In the genomic region with DNA sequence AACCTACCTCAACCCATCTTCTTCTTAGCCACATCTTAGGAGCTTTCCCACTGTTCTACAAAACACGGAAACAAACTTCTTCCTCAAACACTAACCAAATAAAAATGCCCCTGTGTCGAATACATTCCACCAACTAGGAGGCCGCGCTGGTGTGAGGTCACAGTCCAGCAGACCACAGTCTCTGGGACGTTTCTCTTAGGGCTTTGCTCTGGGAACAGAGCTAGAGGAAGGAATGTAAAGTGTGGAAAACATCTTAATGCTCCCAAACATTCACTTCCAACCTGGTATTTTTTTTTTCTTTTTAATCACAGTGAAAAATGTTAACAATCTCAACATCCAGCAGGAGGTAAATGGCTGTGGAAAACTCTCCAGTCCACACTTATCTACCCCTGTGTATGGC, we compare ENCODE assay signal across 20 mouse cellular contexts. TPM values are rescaled to one million over a fixed set of nuclear protein-coding genes. Genes with fewer than 3 reads are reported as not detected.
DNase-seq lines count a peak whose midpoint lies in the region; ATAC-seq and TF ChIP-seq lines count a peak whose summit lies in the region.
"Had no signal": no experiment of that assay in that cellular context is flagged by ENCODE, and none has a peak within 500 bp of the region (broad histone marks: within the 10 kb centered on the region; RNA-seq: fewer than 3 reads in every experiment).

No protein-coding gene starts in this region.

- no peak overlapping the region for H3K9ac ChIP-seq in heart, postnatal 0 days (replicated peaks; ENCODE audit: low read depth, low read length)
- no peak overlapping the region for H3K9ac ChIP-seq in heart, embryonic 11.5 days (ENCODE audit: low read depth, low read length)
- no peak overlapping the region for H3K9ac ChIP-seq in lung, embryonic 15.5 days
- H3K9ac ChIP-seq in intestine, embryonic 16.5 days (ENCODE audit: low read depth, low read length) = no peak overlapping the region
- no peak overlapping the region for H3K9ac ChIP-seq in stomach, embryonic 15.5 days
- H3K9ac ChIP-seq in hindbrain, postnatal 0 days (replicated peaks; ENCODE audit: low read length) = no peak overlapping the region
- H3K9ac ChIP-seq: liver, embryonic 13.5 days; neural tube, embryonic 13.5 days had no signal

- no peak overlapping the region for H3K4me3 ChIP-seq in heart, postnatal 0 days (ENCODE audit: low read depth, low read length)
- no peak overlapping the region for H3K4me3 ChIP-seq in heart, embryonic 11.5 days (ENCODE audit: low read depth, low read length)
- H3K4me3 ChIP-seq in lung, embryonic 15.5 days = no peak overlapping the region
- H3K4me3 ChIP-seq in intestine, embryonic 16.5 days (ENCODE audit: low read length) = no peak overlapping the region
- H3K4me3 ChIP-seq in stomach, embryonic 15.5 days (replicated peaks) = no peak overlapping the region
- no peak overlapping the region for H3K4me3 ChIP-seq in cerebellum, adult 2 months (replicated peaks; ENCODE audit: insufficient read depth, low read depth, low read length)
- no peak overlapping the region for H3K4me3 ChIP-seq in hindbrain, postnatal 0 days (ENCODE audit: low read length)
- H3K4me3 ChIP-seq: erythroblast, embryonic 14.5 days; hindbrain, embryonic 10.5 days; liver, embryonic 13.5 days; neural tube, embryonic 13.5 days had no signal

- TF ChIP-seq EP300 in heart, postnatal 0 days (IDR thresholded peaks at IDR 0.05; ENCODE audit: low read depth) = no peak

- DNase-seq in heart, postnatal 0 days (ENCODE audit: low spot score) = no peak
- no peak for DNase-seq in lung, postnatal 25 days (ENCODE audit: low spot score)
- no peak for DNase-seq in cerebellum, adult 2 months
- no peak for DNase-seq in hindbrain, postnatal 0 days (ENCODE audit: low spot score)
- DNase-seq: layer of hippocampus, postnatal 36 days; liver, embryonic 13.5 days; right cerebral cortex, postnatal 14 days had no signal

- no peaks in the 10 kb centered on the region for H3K36me3 ChIP-seq in heart, postnatal 0 days (replicated peaks; ENCODE audit: control insufficient read depth, insufficient read depth, low read length)
- no peaks in the 10 kb centered on the region for H3K36me3 ChIP-seq in heart, embryonic 11.5 days (ENCODE audit: control insufficient read depth, insufficient read depth, low read length)
- no peaks in the 10 kb centered on the region for H3K36me3 ChIP-seq in lung, embryonic 15.5 days
- no peaks in the 10 kb centered on the region for H3K36me3 ChIP-seq in intestine, embryonic 16.5 days (ENCODE audit: control insufficient read depth, insufficient read depth, low read length)
- no peaks in the 10 kb centered on the region for H3K36me3 ChIP-seq in stomach, embryonic 15.5 days
- H3K36me3 ChIP-seq in hindbrain, postnatal 0 days (ENCODE audit: insufficient read depth, low read length) = no peaks in the 10 kb centered on the region
- H3K36me3 ChIP-seq: hindbrain, embryonic 10.5 days; liver, embryonic 13.5 days; neural tube, embryonic 13.5 days had no signal

- no peaks in the 10 kb centered on the region for H3K9me3 ChIP-seq in heart, postnatal 0 days (replicated peaks; ENCODE audit: control insufficient read depth, low read length)
- H3K9me3 ChIP-seq in heart, embryonic 11.5 days (replicated peaks; ENCODE audit: control insufficient read depth, low read length) = no peaks in the 10 kb centered on the region
- no peaks in the 10 kb centered on the region for H3K9me3 ChIP-seq in lung, embryonic 15.5 days
- H3K9me3 ChIP-seq in intestine, embryonic 16.5 days (ENCODE audit: control insufficient read depth, low read length) = no peaks in the 10 kb centered on the region
- H3K9me3 ChIP-seq in stomach, embryonic 15.5 days = no peaks in the 10 kb centered on the region
- no peaks in the 10 kb centered on the region for H3K9me3 ChIP-seq in hindbrain, postnatal 0 days (ENCODE audit: low read length)
- H3K9me3 ChIP-seq: hindbrain, embryonic 10.5 days; liver, embryonic 13.5 days; neural tube, embryonic 13.5 days had no signal

- H3K4me2 ChIP-seq in heart, postnatal 0 days (ENCODE audit: low read depth, low read length) = no peak overlapping the region
- H3K4me2 ChIP-seq in heart, embryonic 11.5 days = no peak overlapping the region
- H3K4me2 ChIP-seq in lung, embryonic 15.5 days = no peak overlapping the region
- H3K4me2 ChIP-seq in intestine, embryonic 16.5 days (ENCODE audit: low read depth, low read length) = no peak overlapping the region
- H3K4me2 ChIP-seq in stomach, embryonic 15.5 days = no peak overlapping the region
- no peak overlapping the region for H3K4me2 ChIP-seq in hindbrain, postnatal 0 days (ENCODE audit: low read depth, low read length)
- H3K4me2 ChIP-seq: liver, embryonic 13.5 days; midbrain, embryonic 11.5 days; neural tube, embryonic 13.5 days had no signal

- H3K4me1 ChIP-seq in heart, postnatal 0 days (ENCODE audit: control insufficient read depth, insufficient read depth) = peaks cover 41% of the 10 kb centered on the region
- H3K4me1 ChIP-seq in heart, embryonic 11.5 days (ENCODE audit: control insufficient read depth, insufficient read depth, low read length) = 0 out of 2 replicates have a peak, but pooled peaks cover 6% of the 10 kb centered on the region
- H3K4me1 ChIP-seq in lung, embryonic 15.5 days = peaks cover 36% of the 10 kb centered on the region
- H3K4me1 ChIP-seq in intestine, embryonic 16.5 days (ENCODE audit: control insufficient read depth, insufficient read depth, low read length) = peaks cover 40% of the 10 kb centered on the region
- peaks cover 21% of the 10 kb centered on the region; the same call in 1 of the 2 replicates for H3K4me1 ChIP-seq in stomach, embryonic 15.5 days
- H3K4me1 ChIP-seq in cerebellum, adult 2 months (ENCODE audit: control insufficient read depth, insufficient read depth, low read length) = peaks cover 27% of the 10 kb centered on the region
- no peaks in the 10 kb centered on the region for H3K4me1 ChIP-seq in hindbrain, postnatal 0 days (ENCODE audit: insufficient read depth, low read length)
- H3K4me1 ChIP-seq: hindbrain, embryonic 10.5 days; liver, embryonic 13.5 days; neural tube, embryonic 13.5 days had no signal

- H3K27me3 ChIP-seq in heart, postnatal 0 days (ENCODE audit: control insufficient read depth, insufficient read depth, low read length) = no peaks in the 10 kb centered on the region
- H3K27me3 ChIP-seq in heart, embryonic 11.5 days (ENCODE audit: control insufficient read depth, insufficient read depth, low read length) = no peaks in the 10 kb centered on the region
- no peaks in the 10 kb centered on the region for H3K27me3 ChIP-seq in lung, embryonic 15.5 days
- H3K27me3 ChIP-seq in intestine, embryonic 16.5 days (replicated peaks; ENCODE audit: control insufficient read depth, insufficient read depth, low read length) = no peaks in the 10 kb centered on the region
- no peaks in the 10 kb centered on the region for H3K27me3 ChIP-seq in stomach, embryonic 15.5 days (replicated peaks)
- H3K27me3 ChIP-seq in cerebellum, adult 2 months (ENCODE audit: control insufficient read depth, insufficient read depth, low read length) = no peaks in the 10 kb centered on the region
- H3K27me3 ChIP-seq in hindbrain, postnatal 0 days (ENCODE audit: insufficient read depth, low read length) = no peaks in the 10 kb centered on the region
- H3K27me3 ChIP-seq: liver, embryonic 13.5 days; neural tube, embryonic 13.5 days had no signal

- TF ChIP-seq CTCF in heart, postnatal 0 days (IDR thresholded peaks at IDR 0.05; ENCODE audit: low read depth) = no peak
- no peak for TF ChIP-seq CTCF in cerebellum, adult 2 months (IDR thresholded peaks at IDR 0.05; ENCODE audit: borderline replicate concordance, insufficient read depth, low read depth, low read length)
- TF ChIP-seq CTCF in hindbrain, postnatal 0 days (IDR thresholded peaks at IDR 0.05; ENCODE audit: low read depth) = no peak

- no peak for ATAC-seq in heart, postnatal 0 days (ENCODE audit: insufficient read depth, low read depth)
- no peak for ATAC-seq in heart, embryonic 11.5 days (replicated peaks; ENCODE audit: insufficient number of reproducible peaks, low FRiP score, low TSS enrichment)
- ATAC-seq in lung, embryonic 15.5 days (ENCODE audit: borderline replicate concordance, extremely low read depth, low FRiP score, low TSS enrichment) = no peak
- no peak for ATAC-seq in intestine, embryonic 16.5 days
- ATAC-seq in stomach, embryonic 15.5 days (ENCODE audit: insufficient read depth, low FRiP score, low read depth) = no peak
- no peak for ATAC-seq in hindbrain, postnatal 0 days
- ATAC-seq: forebrain, embryonic 14.5 days had no signal

- H3K27ac ChIP-seq in heart, postnatal 0 days (ENCODE audit: low read depth) = peak overlapping the region; percentile 56; the same call in 1 of the 2 replicates
- no peak overlapping the region for H3K27ac ChIP-seq in heart, embryonic 11.5 days (ENCODE audit: low read depth, low read length)
- peak overlapping the region; percentile 65; the same call in 1 of the 2 replicates for H3K27ac ChIP-seq in lung, embryonic 15.5 days
- peak overlapping the region; percentile 75 for H3K27ac ChIP-seq in intestine, embryonic 16.5 days (ENCODE audit: low read length)
- H3K27ac ChIP-seq in stomach, embryonic 15.5 days = peak overlapping the region; percentile 68
- no peak overlapping the region for H3K27ac ChIP-seq in cerebellum, adult 2 months (ENCODE audit: insufficient read depth, low read length)
- no peak overlapping the region for H3K27ac ChIP-seq in hindbrain, postnatal 0 days
- H3K27ac ChIP-seq: hindbrain, embryonic 10.5 days; liver, embryonic 13.5 days; macrophage; neural tube, embryonic 13.5 days had no signal

- 63% methylated on average over 5 of the region's 5 CpGs for WGBS in heart, postnatal 0 days
- 70% methylated on average over 5 of the region's 5 CpGs for WGBS in heart, embryonic 11.5 days (ENCODE audit: insufficient replicate concordance)
- 67% methylated on average over 5 of the region's 5 CpGs for WGBS in lung, embryonic 15.5 days
- 69% methylated on average over 5 of the region's 5 CpGs for WGBS in intestine, embryonic 16.5 days
- WGBS in stomach, embryonic 15.5 days = 64% methylated on average over 5 of the region's 5 CpGs
- WGBS in cerebellum, adult 2 months = 92% methylated on average over 5 of the region's 5 CpGs
- 83% methylated on average over 5 of the region's 5 CpGs for WGBS in hindbrain, postnatal 0 days

- no peak for TF ChIP-seq POLR2A in cerebellum, adult 2 months (IDR thresholded peaks at IDR 0.05; ENCODE audit: borderline replicate concordance, insufficient read depth, low read length)

RNA-seq across cellular contexts. Expression of a gene that starts 22.4 kb away (rescaled TPM):
- total RNA-seq in heart, postnatal 0 days (2014; rRNA removed; ENCODE audit: low replicate concordance) = 275 and 304 TPM in 2 replicates
- polyA plus RNA-seq in heart, postnatal 0 days (2015; fragmentation: Nextera tagmentation; extraction: Ambion mirVana) = 175 and 179 TPM in 2 replicates
- 12.4 and 17.7 TPM in 2 replicates for polyA plus RNA-seq in heart, embryonic 11.5 days (2014; fragmentation: Nextera tagmentation; extraction: Ambion mirVana)
- polyA plus RNA-seq in lung, embryonic 15.5 days (2015; fragmentation: Nextera tagmentation; extraction: Ambion mirVana) = 74.8 and 85.7 TPM in 2 replicates
- polyA plus RNA-seq in intestine, embryonic 16.5 days (2015; fragmentation: Nextera tagmentation; extraction: Ambion mirVana) = 55.8 and 60.7 TPM in 2 replicates
- 113 and 130 TPM in 2 replicates for polyA plus RNA-seq in stomach, embryonic 15.5 days (2015; fragmentation: Nextera tagmentation; extraction: Ambion mirVana)
- polyA plus RNA-seq in cerebellum, adult 2 months (2012; rRNA removed) = 141 and 145 TPM in 2 replicates
- 89.0 and 91.2 TPM in 2 replicates for total RNA-seq in hindbrain, postnatal 0 days (2014; rRNA removed)
- 77.9 and 78.4 TPM in 2 replicates for polyA plus RNA-seq in hindbrain, postnatal 0 days (2015; fragmentation: Nextera tagmentation; extraction: Ambion mirVana)

RNA-seq across cellular contexts. Expression of a gene that starts 45.5 kb away (rescaled TPM):
- total RNA-seq in heart, postnatal 0 days (2014; rRNA removed; ENCODE audit: low replicate concordance) = not detected in 2 replicates
- not detected in 2 replicates for polyA plus RNA-seq in heart, postnatal 0 days (2015; fragmentation: Nextera tagmentation; extraction: Ambion mirVana)
- polyA plus RNA-seq in heart, embryonic 11.5 days (2014; fragmentation: Nextera tagmentation; extraction: Ambion mirVana) = not detected in 2 replicates
- not detected in 2 replicates for polyA plus RNA-seq in lung, embryonic 15.5 days (2015; fragmentation: Nextera tagmentation; extraction: Ambion mirVana)
- not detected in 2 replicates for polyA plus RNA-seq in intestine, embryonic 16.5 days (2015; fragmentation: Nextera tagmentation; extraction: Ambion mirVana)
- not detected in 2 replicates for polyA plus RNA-seq in stomach, embryonic 15.5 days (2015; fragmentation: Nextera tagmentation; extraction: Ambion mirVana)
- polyA plus RNA-seq in cerebellum, adult 2 months (2012; rRNA removed) = 0.18 TPM in 1 of 2 replicates, not detected in the other
- total RNA-seq in hindbrain, postnatal 0 days (2014; rRNA removed) = 2.8 TPM in 1 of 2 replicates, not detected in the other
- 0.30 and 0.57 TPM in 2 replicates for polyA plus RNA-seq in hindbrain, postnatal 0 days (2015; fragmentation: Nextera tagmentation; extraction: Ambion mirVana)
- total RNA-seq: adrenal gland, adult 2 months; granulocyte monocyte progenitor cell, adult 5-6 weeks; layer of hippocampus, postnatal 36 days; left cerebral cortex, postnatal 25 days had no signal
- polyA plus RNA-seq: adrenal gland, adult 2 months; erythroblast, embryonic 14.5 days; forebrain, embryonic 14.5 days; hindbrain, embryonic 10.5 days; liver, embryonic 13.5 days; macrophage; midbrain, embryonic 11.5 days; neural tube, embryonic 13.5 days had no signal

Comparison
In these comparisons a context has a peak if more than half of its experiments do, and no peak if none do; other contexts are left out.
1. H3K27ac ChIP-seq: peak in heart, postnatal 0 days (single experiment), lung, embryonic 15.5 days (single experiment), intestine, embryonic 16.5 days (single experiment) and stomach, embryonic 15.5 days (single experiment); none in heart, embryonic 11.5 days (single experiment), cerebellum, adult 2 months (single experiment) and hindbrain, postnatal 0 days (single experiment).